Mouse (Mus musculus): Measurements from ENCODE around the gene Slc29a3. TPM values are rescaled to one million over a fixed set of nuclear protein-coding genes. Genes with fewer than 3 reads are reported as not detected.

Gene Slc29a3
- 10 to 100 TPM; 13.6 to 19.6 (median 16.8) TPM for total RNA-seq (2022)

DNA sequence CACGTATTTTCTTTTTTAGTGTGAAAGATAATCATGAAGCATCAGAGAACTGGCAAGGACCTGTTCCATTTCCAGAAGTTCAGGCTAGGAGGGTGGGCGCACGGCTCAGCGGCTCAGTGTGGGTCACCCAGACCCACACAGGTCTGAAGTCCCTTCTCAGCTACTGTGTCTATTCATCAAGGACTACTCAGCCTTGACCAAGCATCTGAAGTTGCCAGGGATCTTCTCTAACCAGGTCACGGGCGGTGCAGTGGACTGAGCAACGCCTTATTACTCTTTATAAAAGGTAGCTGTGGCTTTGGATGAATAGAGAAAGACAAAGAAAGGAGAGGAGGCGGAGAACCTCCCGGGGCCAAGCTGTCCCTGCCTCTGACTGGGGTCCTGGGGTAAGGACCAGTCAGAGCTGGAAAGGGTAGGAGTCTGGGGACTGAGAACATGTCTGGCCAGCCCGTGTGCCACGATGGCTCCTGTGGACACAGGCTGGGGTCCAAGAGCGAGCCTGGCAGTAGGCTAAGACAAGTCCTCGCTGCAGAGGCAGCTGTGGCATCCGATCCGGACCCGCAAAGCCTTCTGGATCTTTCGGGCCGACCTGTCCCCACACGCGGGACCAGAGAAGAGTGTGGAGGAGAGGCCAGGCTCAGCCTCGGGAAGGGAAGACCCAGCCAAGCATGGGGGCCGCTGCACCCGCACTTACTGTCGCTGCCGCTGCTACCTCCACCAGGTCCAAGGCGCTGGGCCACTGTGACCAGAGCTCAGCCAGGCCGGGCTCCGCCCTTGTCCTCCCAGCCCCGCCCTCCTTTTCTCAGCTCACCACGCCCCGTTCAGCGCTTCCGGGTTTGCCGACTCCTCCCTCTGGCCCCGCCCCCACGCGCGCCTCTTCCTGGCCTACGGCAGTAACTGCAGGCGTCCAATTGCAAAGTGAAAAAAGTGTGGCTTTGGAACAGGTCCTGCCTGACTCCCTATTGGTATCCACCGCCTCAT, at the start of gene Slc29a3:
TSS of gene Slc29a3 (minus strand) at position 755 of the 981 bp plus-strand sequence.
- DNase-seq (ENCODE audit: low spot score in 2 of 2) = peak; percentile 82 to 90

DNA sequence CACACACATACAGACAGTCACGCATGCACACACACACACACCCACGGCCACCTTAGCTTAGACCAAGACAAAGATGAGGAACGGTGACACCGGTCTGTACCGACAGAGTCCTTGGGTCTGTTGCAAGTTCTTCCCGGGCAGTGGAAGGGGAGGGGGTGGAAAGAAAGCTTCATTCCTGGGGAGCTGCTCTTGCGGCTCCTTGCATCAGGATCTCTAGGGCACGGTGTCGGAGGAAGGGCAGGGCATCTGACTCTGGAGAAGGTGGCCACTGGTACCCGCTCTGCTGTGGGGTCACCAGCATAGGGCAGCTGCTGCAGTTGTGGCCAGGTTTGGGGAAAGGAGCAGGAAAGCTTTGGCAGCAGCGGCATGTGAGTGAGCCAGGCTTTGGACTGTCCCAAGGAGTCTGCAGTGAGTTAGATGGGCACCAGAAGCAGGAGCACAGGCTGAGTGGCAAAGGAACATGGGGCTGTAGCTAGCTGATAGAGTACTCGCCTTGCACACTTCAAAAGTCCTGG, 49.4 kb upstream of the Slc29a3 start:
- no peak for DNase-seq (ENCODE audit: low spot score in 2 of 2)

DNA sequence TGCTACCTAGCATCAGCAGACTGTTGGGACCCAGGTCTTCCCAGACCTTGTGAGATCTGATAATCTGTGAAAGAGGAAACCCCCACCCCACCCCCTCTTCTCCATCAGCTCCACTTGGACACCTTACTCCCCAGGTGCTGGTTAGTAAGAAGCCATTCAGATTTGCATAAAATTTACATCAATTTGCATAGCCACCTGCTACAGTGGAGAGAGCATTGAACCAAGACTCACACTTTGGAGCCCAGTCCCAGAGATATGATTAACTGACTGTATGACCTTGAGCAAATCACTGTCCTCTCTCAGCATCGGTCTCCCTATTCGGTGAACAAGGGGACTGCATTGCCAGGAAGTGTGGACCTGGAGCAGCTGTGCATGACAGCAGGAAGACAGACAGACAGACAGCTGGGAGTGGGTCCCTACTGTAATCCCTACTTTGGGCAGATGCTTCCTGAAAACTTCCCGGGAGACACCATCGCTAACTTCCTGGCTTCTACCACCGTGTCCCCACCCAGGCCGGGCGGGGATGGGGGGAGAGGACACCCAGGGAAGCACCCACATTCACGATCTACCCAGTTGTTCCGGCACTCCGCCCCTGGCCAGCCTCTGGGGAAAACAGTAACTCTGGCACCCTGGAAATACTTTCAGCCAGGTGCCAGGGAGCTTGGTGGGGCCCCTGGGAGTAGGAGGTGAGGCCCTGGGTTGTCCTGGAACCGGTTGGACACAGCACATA, 48.7 kb upstream of the Slc29a3 start:
- no peak for DNase-seq (ENCODE audit: low spot score in 2 of 2)

DNA sequence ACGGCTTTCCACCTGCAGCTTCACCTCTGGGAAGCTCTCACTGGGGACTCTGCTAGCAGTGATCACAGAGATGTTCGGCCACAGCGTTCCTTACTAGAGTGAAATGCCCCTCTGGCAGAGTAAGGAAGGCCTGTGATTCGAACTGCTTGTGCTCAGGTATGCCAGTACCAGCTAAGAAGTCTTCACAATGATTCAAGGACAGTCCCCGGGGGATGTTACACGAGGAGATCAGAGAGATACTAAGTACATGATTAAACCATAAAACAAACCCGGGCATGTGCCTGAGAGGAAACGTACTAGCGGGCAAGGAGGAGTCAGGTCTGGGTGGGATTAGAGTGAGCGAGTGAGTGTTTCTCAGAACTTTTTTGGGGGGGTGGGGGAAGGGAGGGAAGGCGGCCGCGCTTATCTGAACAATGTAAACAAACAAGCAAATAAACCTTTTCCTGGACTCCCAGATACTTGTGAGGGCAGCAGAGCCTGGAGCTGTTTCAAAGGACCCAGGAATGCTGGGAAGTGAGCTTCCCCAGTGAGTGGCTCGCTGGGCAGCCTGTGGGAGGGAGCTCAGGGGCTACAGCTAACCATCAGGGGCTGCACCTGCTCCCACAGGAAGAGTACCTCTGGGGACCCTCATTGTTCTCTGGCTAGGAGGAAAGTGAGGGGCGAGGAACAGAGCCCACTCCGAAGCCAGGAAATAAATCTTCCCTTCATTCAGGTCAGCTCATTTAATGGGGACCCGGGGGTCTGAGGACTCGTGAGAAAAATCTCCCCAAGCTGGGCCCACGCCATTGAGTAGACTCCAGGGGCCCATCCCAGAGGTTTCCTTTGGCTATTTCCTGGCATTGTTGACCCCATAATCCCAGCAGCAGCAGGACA, 47.9 kb upstream of the Slc29a3 start:
- DNase-seq (ENCODE audit: low spot score in 2 of 2) = no peak

DNA sequence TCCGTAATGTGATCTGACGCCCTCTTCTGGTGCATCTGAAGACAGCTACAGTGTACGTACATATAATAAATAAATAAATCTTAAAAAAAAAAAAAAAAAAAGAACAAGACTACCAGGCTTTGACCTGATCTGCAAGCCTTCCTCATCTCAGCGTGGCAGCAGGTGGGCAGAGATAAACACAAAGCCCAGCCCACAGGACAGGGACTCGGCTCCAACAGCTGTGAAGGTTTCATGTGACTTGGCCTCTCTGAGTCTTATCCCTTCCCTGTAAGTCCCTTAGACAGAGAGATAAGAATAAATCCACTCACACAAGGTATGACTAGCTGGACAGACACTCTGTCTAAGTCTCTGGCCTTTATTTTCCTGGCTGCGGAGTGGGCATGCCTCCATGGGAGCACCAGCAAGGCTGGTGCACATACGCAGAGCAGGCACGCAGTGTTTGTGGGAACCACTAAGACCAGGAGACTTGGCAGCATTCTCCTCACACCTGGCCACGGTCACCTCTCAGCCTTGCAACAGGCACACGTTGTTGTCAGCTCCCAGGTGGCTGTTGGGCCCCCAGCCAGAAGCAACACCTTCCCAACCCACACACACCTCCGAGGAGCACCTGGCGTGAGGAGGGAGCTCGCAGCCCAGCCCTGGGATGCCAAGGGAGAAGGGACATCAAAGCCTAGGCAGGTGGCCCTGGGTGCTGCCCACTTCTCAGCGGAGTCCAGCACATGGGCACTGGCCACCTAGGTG, 45.3 kb upstream of the Slc29a3 start:
- no peak for DNase-seq (ENCODE audit: low spot score in 2 of 2)

DNA sequence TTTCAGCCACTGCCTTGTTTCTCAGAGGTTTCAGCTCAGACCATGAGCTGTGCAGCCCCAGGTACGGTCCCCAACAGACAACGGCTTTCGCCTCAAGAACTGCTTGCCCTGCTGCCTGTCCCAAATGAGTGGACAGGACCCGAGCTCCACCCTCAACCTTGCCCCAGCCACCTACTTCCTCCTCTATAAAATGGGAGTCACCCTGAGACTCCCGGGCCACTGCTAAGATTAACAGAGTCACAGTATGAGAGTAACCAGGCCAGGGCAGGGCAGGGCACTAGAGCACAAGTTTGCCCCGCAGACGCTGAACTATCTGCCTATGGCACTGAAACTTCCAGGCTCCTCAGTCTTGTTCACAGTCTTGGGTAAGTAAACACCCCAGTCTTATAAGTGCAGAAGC, 43.9 kb upstream of the Slc29a3 start:
- no peak for DNase-seq (ENCODE audit: low spot score in 2 of 2)

DNA sequence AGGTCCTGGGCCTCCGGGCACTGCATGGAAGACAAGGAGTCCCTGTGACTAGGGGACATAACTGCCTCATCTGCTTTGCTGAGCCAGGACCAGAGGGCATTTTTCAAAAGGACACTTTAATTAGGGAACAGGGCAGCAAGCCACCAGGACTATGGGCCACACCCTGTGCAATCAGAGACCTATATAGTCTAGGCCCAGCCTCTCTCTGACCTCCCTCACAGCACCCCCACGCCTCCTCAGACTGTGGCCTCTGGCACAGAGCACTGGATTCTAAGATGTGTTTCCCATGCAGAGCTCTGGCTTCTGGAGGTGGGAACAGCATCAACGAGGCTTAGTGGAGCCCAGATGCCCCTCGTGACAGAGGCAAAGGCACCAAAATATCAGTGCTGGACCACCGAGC, 43.4 kb upstream of the Slc29a3 start:
- DNase-seq (ENCODE audit: low spot score in 2 of 2) = no peak

DNA sequence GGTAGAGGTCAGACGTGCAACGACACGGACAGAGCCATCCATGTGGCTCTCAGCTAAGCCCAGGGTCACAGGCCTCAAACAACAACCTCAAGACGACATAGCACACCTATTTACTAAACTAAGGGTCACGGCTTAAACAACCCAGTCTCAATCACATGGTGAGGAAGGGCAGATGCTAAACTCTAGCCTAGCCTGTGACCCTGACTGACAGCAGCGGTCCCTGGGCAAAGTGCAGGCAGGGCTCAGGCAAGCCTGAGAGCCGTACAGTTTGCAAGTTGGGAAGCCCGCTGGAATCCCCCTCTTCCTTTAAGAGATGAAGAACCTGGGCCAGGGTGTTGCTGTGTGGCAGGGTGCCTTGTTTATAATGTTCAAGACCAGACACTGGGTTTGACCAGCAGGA, 42.2 kb upstream of the Slc29a3 start:
- DNase-seq (ENCODE audit: low spot score in 2 of 2) = no peak

DNA sequence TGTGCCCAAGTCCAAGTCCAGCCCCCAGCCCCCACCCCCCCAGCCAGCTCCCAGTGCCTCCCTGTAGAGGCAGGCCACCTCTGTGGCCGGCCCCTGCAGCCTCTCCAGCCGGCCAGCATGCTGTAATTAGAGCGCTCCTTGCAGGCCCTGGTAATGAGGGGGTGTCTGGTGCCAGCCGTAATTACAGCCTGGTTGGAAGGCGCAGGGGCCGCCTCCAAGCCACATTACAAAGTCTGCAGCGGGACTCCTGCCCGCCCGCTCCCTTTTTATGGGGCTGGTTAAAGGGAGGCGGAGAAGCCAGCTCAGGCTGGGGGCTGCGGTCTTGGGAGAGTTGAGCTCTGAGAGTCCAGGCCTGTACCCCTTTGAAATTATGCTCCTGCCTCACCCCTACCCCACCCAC, 41.8 kb upstream of the Slc29a3 start:
- peak in 1 of 2 experiments; percentile 28 for DNase-seq (ENCODE audit: low spot score in 2 of 2)

DNA sequence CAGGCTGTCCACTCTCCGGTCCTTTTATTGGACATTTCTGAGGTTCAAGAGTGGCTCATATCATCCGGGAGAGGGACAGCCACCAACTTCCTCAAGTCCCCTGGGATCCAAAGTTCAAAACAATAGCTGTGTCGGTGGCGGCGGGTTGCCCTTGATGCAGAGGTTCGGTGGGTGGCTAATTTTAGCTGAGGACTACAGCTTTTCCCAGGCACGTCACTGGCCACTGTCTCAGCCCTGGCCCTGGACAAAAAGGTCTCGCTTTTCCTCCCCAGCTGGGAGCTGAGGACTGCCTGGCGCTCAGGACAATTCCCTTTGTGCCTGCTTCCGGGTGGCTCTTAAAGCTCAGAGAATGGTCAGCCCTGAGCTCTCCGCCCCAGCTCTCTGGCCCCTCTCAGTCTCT, 40.2 kb upstream of the Slc29a3 start:
- DNase-seq (ENCODE audit: low spot score in 2 of 2) = no peak

DNA sequence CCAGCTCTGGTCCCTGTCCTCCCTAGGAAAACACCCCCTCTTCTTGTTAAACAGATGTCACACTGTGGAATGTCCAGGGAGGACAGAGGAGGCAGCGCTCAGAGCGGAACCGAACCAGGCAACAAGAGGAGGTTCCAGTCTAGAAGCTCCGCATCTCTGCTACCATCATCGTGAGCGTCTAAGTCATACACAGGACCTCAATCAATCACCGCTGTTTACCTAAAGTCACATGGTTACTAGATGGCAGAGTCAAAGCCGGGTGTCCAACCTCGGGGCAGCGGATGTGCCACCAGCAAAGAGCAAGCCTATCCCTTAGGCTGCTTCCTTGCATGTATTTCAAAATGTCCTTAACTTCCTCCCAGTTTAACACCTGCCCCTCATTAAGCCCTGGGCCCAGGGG, 39.8 kb upstream of the Slc29a3 start:
- no peak for DNase-seq (ENCODE audit: low spot score in 2 of 2)

DNA sequence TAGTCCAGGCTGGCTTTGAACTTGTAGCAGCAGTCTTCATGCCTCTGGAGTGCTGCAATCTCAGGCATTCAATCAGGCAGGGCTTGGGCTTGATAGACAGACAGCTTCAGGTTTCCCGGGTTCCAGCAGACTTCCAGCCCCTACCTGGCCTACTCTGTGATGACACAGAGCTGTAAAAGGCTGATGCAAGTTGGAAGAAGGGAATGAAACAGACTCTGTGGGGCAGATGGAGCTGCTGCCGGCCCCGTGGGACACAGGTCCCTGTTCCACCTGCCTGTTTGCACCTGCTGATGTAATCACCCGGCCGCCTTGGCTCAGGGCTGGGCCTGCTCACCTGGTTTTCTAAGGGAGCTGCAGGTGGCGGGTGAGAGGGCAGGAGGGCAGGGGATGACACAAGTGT, 38.3 kb upstream of the Slc29a3 start:
- no peak for DNase-seq (ENCODE audit: low spot score in 2 of 2)

DNA sequence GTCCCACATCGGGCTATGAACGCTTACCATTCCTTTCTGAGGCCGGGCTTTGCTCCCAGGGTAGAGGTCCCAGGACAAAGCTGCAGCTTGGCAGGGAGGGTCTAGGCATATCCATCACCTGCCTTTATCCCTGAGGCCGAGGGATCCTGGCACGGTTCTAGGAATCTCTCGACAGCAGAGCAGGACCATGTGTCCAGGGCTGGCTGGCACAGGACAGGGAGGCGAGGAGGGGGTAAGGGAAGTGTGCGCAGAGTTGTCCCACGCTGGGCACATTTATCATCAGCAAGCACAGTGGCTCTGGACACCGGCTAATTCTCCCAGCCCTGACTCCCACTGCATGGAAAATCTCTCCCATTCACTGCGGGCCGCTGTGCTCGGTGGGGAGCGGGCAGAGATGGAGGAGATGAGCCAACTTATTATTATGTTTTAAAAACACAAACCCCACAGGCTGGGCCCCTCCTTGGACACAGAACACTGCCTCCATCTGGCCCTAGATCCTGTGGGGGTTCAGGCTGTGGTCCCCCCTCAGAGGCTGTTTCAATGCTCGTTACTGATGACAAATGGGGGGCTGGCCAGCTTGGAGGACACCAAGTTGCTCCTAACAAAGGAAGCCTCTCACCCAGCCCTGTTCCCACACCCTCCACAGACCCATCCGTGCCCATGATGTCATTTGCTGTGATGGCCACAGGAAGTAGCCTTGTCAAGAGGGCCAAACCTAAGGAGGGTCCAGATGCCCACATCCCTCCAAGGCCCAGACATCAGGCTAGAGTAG, 34.9 kb upstream of the Slc29a3 start:
- DNase-seq (ENCODE audit: low spot score in 2 of 2) = no peak

DNA sequence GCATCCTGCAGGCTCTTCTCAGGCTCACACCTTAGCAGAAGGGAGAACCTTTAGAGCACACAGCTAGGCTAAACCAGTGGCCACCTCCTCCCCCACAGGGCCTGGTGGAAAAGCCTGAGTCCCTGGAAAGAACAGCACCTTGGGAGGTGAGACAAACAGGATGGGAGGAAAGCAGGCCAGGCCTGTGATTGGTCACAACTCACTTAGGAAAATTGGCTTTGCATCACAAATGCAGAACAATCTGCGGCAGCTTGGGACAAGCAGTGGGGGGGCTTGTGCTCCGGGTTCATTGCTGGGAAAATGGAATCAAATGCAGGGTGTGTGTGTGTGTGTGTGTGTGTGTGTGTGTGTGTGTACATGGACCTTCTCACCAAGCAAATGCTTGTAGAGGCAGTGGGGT, 31.0 kb upstream of the Slc29a3 start:
- DNase-seq (ENCODE audit: low spot score in 2 of 2) = no peak

DNA sequence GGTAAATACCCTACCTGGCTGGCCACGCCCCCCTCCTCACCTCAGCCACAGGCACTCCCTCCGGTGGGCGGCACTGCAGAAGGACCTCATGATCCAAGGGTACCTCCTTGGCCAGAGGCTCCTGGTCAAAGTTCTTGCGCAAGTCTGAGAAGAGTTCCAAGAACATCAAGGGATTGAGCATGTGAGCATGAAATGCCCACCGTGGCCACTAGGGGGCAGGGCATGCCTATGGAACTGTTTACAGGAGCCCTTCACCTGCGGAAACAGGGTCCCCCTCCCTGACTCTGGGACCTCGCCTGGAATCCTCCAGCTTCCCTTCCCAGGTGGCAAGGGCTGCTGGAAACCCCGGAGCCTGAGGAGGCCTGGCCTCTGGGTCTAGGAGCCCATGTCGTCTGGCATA, 27.0 kb upstream of the Slc29a3 start:
- peak in 1 of 2 experiments; percentile 85 for DNase-seq (ENCODE audit: low spot score in 2 of 2)

DNA sequence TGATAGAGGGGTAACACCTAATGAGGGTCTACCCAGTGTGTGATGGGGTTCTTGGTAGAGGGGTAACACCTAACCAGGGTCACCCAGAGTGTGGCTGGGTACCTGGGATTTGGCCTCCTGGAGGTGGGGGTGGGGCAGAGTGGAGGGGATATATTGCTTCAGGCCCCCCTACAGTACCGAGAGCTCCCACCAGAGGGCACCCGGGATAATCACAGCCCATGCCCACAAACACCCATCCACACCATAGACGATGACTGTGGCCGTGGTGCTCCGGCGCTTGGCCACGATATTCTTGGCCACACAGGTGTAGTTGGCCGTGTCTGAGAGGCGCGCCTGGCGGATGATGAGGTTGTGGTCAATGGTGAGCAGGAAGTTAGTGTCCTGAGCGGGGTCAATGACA, 25.9 kb upstream of the Slc29a3 start:
- DNase-seq (ENCODE audit: low spot score in 2 of 2) = peak in 1 of 2 experiments; percentile 38

DNA sequence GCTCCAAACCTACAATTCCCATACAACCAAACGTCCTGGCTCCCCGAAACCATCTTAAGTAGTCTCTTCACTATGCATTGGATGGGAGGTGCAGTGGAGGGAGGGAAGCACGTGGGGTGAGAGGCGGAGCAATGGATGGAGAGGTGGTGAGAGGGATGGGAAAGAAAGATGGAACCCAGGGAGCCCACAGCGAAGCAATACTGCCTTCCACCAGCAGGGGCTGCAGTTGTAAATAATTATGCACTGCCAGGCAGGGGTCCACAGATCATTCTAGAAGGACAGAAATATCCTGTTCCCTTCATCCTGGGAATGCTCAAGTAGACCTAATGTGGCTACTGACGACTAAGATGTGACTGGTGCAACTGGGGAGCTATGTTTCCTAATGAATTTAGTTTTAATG, 22.9 kb upstream of the Slc29a3 start:
- no peak for DNase-seq (ENCODE audit: low spot score in 2 of 2)

DNA sequence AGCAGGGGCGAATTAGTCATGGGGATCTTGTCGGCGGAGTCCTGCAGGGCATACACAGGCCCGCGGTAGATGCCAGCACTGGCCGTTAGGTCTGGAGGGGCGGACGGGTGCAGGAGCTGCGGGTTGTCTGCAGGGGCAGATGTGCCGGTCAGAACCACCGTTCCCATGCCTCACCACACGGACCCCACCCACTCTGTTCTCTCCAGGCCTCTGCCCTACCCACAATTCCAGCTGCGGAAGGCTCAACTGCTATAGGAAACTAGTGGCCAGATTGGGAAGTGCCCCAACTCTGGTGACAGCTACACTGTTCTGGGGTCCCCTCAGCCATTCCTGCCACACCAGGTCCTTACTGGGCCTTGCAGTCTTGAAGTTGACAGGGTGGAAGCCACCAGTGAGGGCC, 22.0 kb upstream of the Slc29a3 start:
- no peak for DNase-seq (ENCODE audit: low spot score in 2 of 2)

DNA sequence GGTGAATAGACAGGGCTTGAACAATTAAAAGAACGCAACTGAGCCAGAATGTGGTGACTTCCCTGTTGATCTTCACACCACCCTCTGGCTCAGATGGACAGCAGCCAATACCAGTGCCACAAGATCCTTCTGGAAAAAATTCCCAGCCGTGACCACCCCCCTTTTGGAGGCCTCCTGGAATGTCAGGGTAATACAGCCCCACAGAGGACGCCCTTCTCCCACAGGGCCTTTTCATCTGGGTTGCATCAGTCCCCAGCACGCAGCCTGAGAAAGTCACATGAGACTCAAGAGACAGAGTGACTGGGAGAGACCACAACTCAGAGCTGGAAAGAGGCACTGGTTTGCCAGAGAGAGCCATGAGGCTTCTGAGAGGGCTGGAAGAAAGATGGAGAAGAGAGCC, 18.3 kb upstream of the Slc29a3 start:
- DNase-seq (ENCODE audit: low spot score in 2 of 2) = no peak

DNA sequence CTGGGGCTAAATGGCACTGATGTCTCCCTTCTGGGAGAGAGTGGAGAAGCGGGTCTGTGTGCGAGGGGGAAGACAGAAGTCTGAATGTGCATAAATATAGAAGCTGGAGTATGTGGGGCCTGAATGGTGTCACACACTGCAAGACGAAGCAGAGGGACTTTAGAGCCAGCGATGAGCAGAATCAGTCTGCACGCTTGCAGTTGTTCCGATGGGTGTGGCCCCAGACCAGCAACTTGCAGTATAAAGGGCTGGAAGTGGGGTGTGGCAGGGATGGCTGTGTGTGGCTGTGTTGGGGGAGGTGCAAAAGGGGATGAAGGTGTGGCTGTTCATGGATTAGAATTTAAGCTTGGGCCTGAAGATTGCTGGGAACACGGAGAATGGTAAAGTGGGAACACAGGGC, 16.0 kb upstream of the Slc29a3 start:
- no peak for DNase-seq (ENCODE audit: low spot score in 2 of 2)
